Mouse (Mus musculus) layer of hippocampus, adult 8-10 months (tissue): Measurements from ENCODE around the gene Pxk. TPM values are rescaled to one million over a fixed set of nuclear protein-coding genes. Genes with fewer than 3 reads are reported as not detected.

Source experiments
- DNase-seq, 2 experiments: peaks; one replicate each; pipeline ENCODE4 v3.0.0; 2022; ENCODE audit warnings: low spot score in 2 of 2
- total RNA-seq, 4 experiments: library from RNA; stranded (reverse); gene quantifications; 2 replicates each; pipeline ENCODE4 v1.2.4; 2022

Pxk gene
- total RNA-seq, 4 experiments from 2014 or later: 27.9 to 36.9 (median 30.0) TPM

GRCm38 (mm10) chr14:8192727-8193126, 94.7 kb downstream of the Pxk start:
- DNase-seq: no peak

- DNase-seq: no peak
These were observed 102.8 kb downstream of the Pxk start for GRCm38 (mm10) chr14:8200769-8201168.

- DNase-seq: no peak
These were observed 103.7 kb downstream of the Pxk start for GRCm38 (mm10) chr14:8201715-8202114.

GRCm38 (mm10) chr14:8206179-8206910, 108.3 kb downstream of the Pxk start:
- no peak for DNase-seq

- no peak for DNase-seq
These were observed 109.1 kb downstream of the Pxk start for GRCm38 (mm10) chr14:8207105-8207504.

GRCm38 (mm10) chr14:8207543-8207942, 109.5 kb downstream of the Pxk start:
- DNase-seq: no peak

- peak; percentile 85 to 87 for DNase-seq
These were observed 110.9 kb downstream of the Pxk start for GRCm38 (mm10) chr14:8208876-8209275.

GRCm38 (mm10) chr14:8209896-8210295, 111.9 kb downstream of the Pxk start:
- DNase-seq: no peak

- no peak for DNase-seq
These were observed 115.0 kb downstream of the Pxk start for GRCm38 (mm10) chr14:8212996-8213395.

GRCm38 (mm10) chr14:8213803-8214224, 115.8 kb downstream of the Pxk start, which contains the start of gene Kctd6:
TSS of gene Kctd6 (plus strand) at chr14:8214140.
- DNase-seq: peak; percentile 94 to 97

Other genes starting within 250 kb of the Pxk start
- gene Gm45521, start 140.9 kb upstream of the Pxk start, total RNA-seq: under 1 TPM in 1 of 4 experiments, not detected in 3; 0.71 TPM
- not detected for gene Dnase1l3, start 103.6 kb upstream of the Pxk start, total RNA-seq
- gene Abhd6, start 95.3 kb upstream of the Pxk start, total RNA-seq: 10 to 100 TPM; 59.0 to 78.0 (median 67.0) TPM
- 10 to 100 TPM; 24.4 to 31.5 (median 29.1) TPM for gene Rpp14, start 17.8 kb upstream of the Pxk start, total RNA-seq
- 100 to 1,000 TPM; 169 to 185 (median 175) TPM for gene Pdhb, start 74.8 kb downstream of the Pxk start, total RNA-seq
- 10 to 100 TPM; 52.8 to 75.2 (median 63.4) TPM for gene Kctd6, start 115.9 kb downstream of the Pxk start, total RNA-seq
- not detected for gene Acox2, start 161.1 kb downstream of the Pxk start, total RNA-seq
- gene Fam107a, start 219.8 kb downstream of the Pxk start, total RNA-seq: 100 to 1,000 TPM; 232 to 320 (median 258) TPM